Mouse (Mus musculus) gastrocnemius, postnatal 36 days (tissue): Measurements from ENCODE around the gene Pde4d. TPM values are rescaled to one million over a fixed set of nuclear protein-coding genes. Genes with fewer than 3 reads are reported as not detected.

Experiments
- DNase-seq, 2 experiments: peaks; one replicate each; pipeline ENCODE4 v3.0.0; 2022
- intact Hi-C: fragments of 180-260 bp; cut with DNase I; formaldehyde crosslinking; loops from one replicate; pipeline ENCODE4 v1.15.1; 2025
- total RNA-seq, 2 experiments: library from RNA; stranded (reverse); gene quantifications; 2 replicates each; pipeline ENCODE4 v1.2.3; 2021

Pde4d gene
- total RNA-seq, 2 experiments from 2014 or later = 190 to 235 TPM

GRCm38 (mm10) chr13:109427541-109427940, 977.8 kb downstream of the Pde4d start:
- DNase-seq = no peak
- intact Hi-C loops = no loop called here

GRCm38 (mm10) chr13:109429544-109429943, 979.8 kb downstream of the Pde4d start:
- intact Hi-C loops = no loop called here
- no peak for DNase-seq

GRCm38 (mm10) chr13:109437231-109437776, 987.6 kb downstream of the Pde4d start:
- intact Hi-C loops = no loop called here
- DNase-seq = no peak

GRCm38 (mm10) chr13:109439436-109440161, 989.9 kb downstream of the Pde4d start:
- no peak for DNase-seq
- intact Hi-C loops = loop anchor here (10.0 kb wide), 2 partner anchors 85 to 315 kb away; no protein-coding TSS in a partner anchor

DNA sequence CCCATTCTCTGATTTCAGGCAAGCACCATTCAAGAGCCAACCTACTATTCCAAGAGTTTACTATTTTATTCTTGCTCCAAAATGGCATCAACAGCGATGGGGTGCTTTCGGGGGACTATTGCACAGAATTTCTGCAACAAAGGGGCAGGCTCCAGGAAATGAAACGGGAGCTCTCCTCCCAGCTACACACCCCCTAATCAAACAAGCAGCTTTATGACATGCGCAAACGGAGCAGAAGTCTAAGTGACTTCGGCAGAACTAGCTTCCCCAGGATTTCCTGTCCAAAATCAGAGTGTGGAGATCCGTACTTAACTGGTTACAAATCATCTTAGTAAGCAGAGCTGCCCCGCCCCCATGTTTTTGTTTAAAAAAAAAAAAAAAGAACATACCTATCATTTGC, 990.6 kb downstream of the Pde4d start:
- intact Hi-C loops = loop anchor here (10.0 kb wide), 2 partner anchors 86 to 314 kb away; no protein-coding TSS in a partner anchor
- peak; percentile 24 to 34 for DNase-seq

- DNase-seq = peak; percentile 68 to 71
- intact Hi-C loops = loop anchor here (10.0 kb wide), 2 partner anchors 86 to 314 kb away; no protein-coding TSS in a partner anchor
These were observed 991.1 kb downstream of the Pde4d start for GRCm38 (mm10) chr13:109440881-109441280.

GRCm38 (mm10) chr13:109441401-109441973, 991.7 kb downstream of the Pde4d start:
- intact Hi-C loops = loop anchor here (10.0 kb wide), 2 partner anchors 87 to 313 kb away; no protein-coding TSS in a partner anchor
- no peak for DNase-seq

DNA sequence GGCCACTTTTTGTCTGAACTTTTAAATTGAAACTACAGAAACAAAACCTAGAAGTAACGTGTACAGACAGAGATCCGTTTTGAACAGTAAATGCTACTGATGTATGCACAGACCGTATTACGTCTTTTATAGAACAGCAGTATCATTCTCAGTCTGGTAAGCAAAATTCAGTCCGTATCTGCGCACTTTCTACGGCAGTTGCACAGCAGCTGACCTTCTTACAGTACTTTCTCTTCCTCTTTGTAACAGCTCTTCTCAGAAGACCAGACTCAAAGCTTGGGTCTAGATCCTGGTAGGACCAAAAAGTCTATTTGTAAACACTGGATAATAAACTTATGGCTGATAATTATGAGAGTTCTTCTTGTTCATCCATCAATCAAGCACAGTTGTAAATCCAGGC, 996.4 kb downstream of the Pde4d start:
- DNase-seq = no peak
- intact Hi-C loops = loop anchor here (10.0 kb wide), 2 partner anchors 91 to 309 kb away; no protein-coding TSS in a partner anchor

GRCm38 (mm10) chr13:109448121-109448520, 998.4 kb downstream of the Pde4d start:
- intact Hi-C loops = loop anchor here (10.0 kb wide), 2 partner anchors 93 to 307 kb away; no protein-coding TSS in a partner anchor
- no peak for DNase-seq

DNA sequence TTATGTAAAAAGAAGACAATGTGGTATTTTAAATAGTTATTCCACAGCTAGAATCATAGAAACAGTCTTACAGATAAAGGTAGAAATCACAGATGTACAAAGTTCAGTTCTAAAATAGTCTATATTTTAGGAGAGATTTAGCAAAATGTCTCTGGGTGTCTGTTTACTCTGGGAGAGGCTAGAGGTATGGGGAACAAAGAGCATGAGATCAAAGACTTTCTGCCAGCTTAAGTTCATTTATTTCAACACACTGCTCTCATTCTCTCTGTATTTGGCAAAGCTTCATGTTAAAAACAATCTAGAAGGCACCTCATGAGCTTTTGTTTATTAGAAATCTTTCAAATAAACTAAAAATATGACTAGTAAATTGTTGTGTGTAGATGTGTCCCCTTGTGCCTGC, 1024.6 kb downstream of the Pde4d start:
- intact Hi-C loops = no loop called here
- DNase-seq = no peak

DNA sequence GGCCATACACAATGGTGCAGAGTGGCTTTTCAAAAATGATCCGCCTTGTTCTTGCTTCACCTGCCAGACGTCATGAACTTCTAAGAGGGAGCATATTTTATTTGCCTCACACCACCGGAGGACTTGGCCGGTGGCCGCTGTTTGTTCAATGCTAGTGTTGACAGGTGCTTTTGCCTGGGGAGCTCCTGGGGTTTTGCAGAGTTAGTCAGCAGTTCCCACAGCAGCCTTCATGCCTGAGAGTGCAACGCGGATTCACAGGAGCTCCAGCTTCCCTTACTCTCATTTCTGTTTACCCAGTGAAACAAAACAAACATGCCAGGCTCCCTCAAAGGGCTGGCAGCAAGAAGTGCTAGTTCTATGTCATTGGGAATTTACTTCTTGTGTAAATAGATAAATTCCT, 1031.7 kb downstream of the Pde4d start:
- intact Hi-C loops = no loop called here
- DNase-seq = no peak

DNA sequence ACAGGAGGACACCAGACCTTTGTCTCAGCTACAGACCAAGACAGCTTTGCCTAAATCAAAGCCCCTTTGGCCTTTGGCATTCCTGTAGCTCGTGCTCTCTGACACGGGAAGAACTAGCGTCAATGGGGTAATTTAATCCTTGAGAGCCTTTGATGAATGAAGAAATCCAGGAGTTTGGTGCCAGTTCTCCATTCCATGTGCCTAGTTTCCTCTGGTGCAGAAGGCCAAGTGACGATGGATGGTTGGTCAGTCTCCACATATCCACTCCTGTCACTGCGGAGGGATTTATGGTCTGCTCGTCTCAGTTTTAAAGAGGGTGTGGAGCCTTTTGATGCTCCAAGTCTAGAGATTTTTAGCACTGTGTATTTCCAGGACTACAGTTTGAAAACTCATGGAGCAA, 1036.4 kb downstream of the Pde4d start:
- no peak for DNase-seq
- intact Hi-C loops = no loop called here

GRCm38 (mm10) chr13:109487378-109487777, 1037.6 kb downstream of the Pde4d start:
- intact Hi-C loops = no loop called here
- DNase-seq = peak in 1 of 2 experiments; percentile 11

DNA sequence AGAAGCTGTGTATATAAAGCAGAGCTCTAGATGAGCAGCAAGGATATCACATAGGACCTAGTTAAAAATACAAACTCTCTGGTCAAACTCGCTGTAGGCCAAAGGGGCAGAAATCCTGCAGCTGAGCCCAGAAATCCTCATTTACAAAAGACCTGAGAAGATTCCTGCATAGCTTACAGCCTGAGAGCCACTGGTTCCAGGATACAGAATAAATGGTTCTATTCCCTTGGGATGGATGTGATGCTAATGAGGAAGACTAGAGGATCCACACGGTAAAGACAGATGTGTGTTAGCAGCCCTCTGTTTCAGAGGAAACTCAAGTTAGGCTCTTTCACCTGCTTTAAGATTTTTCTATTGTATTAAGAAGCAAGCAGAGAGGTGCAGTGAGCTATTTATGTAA, 1041.1 kb downstream of the Pde4d start:
- no peak for DNase-seq
- intact Hi-C loops = no loop called here

DNA sequence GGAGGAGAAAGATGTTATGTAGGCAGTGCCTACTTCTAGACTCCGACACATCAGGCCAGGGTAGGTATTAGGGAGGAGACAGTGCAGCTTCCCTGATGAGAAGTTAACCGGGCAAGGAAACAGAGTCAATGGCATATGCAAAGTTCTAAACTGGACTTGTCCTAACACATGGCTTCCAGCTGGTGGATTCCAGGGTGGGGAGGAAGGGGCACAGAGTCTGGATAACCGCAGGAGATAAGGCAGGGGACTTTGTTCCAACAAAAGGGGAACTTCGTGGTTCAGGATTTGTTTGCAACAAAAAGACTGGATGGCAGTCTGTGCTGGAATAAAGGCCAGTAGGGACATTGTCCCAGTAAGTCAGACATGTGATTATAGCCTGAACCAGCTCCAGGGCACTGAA, 1042.1 kb downstream of the Pde4d start:
- intact Hi-C loops = no loop called here
- DNase-seq = no peak

DNA sequence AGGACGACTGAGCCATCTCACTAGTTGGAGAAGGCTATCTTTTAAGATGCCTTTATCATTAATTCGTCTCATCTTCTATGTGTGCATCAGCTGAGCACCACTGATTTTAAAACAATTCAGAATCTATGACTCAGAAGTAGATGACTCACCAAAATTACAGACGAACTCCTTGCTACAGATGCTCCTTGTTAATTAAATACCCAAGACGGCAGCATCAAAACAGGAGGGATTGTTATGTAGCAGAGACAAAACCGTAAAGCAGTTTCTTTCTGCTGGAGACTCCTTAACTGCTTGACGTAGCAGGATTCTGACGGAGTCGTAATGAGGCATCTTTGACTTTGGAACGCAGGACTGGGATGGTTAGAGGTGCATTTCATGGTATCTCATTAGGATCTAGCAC, 1050.6 kb downstream of the Pde4d start:
- intact Hi-C loops = no loop called here
- no peak for DNase-seq

GRCm38 (mm10) chr13:109502796-109503195, 1053.0 kb downstream of the Pde4d start:
- intact Hi-C loops = no loop called here
- no peak for DNase-seq

DNA sequence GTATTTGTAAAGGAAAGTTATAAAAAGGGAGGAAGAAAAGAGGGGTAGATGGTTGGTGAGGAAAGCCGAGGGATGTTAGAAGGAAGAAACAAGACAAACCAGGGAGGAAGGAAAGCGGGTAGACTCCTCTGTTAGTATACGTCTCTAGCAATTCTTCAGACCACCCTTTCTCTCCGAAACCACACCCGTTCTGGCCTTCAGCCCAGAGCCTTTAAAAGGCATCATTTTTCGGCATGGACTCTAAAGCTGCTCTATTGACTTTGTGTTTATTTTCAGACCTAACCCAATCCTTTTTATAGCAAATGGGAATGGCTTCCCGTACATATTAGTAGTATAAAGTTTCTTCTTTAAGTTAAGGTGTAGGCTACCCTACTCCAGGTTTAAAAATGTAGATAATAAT, 1057.0 kb downstream of the Pde4d start:
- DNase-seq = no peak
- intact Hi-C loops = no loop called here

DNA sequence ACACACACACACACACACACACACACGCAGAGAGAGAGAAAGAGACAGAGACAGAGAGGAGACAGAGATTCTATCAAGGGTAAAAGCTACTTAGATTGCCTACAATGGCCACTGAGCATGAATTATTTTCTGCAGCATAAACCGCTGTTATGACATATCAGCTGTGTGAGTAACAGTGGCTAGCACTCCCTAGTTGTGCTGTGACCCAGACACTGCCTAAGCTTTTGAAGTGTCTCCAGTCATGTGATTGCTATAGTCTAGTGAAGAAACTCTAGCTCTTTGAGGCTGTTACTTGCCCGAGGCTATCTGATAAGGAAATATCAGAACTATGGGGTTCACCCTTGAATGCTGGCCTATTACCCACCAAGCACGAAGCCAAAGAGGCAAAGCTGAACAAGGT, 1058.7 kb downstream of the Pde4d start:
- intact Hi-C loops = no loop called here
- no peak for DNase-seq

DNA sequence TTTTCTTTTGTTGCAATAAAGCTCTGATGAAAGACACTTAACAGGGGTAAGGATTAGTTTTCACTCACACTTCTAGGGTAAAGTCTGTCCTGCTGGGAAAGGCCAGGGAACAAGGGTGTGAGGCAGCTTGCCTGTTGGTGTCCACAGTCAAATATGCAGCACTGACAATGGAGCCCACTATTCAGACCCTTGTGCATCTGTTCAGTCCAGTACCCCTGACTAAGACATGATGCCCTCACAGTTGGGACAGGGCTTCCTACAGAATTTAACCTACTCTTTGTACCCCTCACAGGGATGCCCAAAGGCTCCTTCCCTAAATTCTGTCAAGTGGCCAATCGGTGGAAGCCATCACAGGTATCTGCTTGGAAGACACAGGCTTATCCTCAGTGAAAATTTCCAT, 1068.4 kb downstream of the Pde4d start:
- intact Hi-C loops = no loop called here
- DNase-seq = no peak

- no peak for DNase-seq
- intact Hi-C loops = no loop called here
These were observed 1069.7 kb downstream of the Pde4d start for GRCm38 (mm10) chr13:109519485-109519884.
